Mouse (Mus musculus) heart, postnatal 0 days (tissue): ENCODE measurements around the gene Ppp1r16b.

ENCODE experiments used
- CTCF ChIP-seq: IDR thresholded peaks from 2 replicates; pipeline ENCODE4 v1.5.1; 2016; ENCODE audit warnings: antibody characterized with exemption, control low read depth, low read depth
- EP300 ChIP-seq: IDR thresholded peaks from 2 replicates; pipeline ENCODE4 v1.6.1; 2016; ENCODE audit warnings: antibody characterized with exemption, low read depth

GRCm38 (mm10) chr2:158704720-158705119 lies 39.5 kb downstream of the Ppp1r16b start:
- TF ChIP-seq CTCF: no peak; the same call in 1 of the 2 replicates
- no peak for TF ChIP-seq EP300
